Mouse (Mus musculus) myocyte (in vitro differentiated cells): Measurements from ENCODE around the gene Map4k5.

Experiments
- MAX ChIP-seq: IDR thresholded peaks from one replicate; pipeline ENCODE4 v1.6.1; 2011; ENCODE audit warnings: low read depth, mild to moderate bottlenecking, control low read depth
- POLR2A ChIP-seq: IDR thresholded peaks from one replicate; pipeline ENCODE4 v1.6.1; 2011; ENCODE audit warnings: low read depth, mild to moderate bottlenecking, control low read depth, moderate library complexity; ENCODE audit not compliant: insufficient read length
- USF1 ChIP-seq: IDR thresholded peaks from one replicate; pipeline ENCODE4 v1.6.1; 2011; ENCODE audit warnings: low read depth, mild to moderate bottlenecking, control low read depth, moderate library complexity

DNA sequence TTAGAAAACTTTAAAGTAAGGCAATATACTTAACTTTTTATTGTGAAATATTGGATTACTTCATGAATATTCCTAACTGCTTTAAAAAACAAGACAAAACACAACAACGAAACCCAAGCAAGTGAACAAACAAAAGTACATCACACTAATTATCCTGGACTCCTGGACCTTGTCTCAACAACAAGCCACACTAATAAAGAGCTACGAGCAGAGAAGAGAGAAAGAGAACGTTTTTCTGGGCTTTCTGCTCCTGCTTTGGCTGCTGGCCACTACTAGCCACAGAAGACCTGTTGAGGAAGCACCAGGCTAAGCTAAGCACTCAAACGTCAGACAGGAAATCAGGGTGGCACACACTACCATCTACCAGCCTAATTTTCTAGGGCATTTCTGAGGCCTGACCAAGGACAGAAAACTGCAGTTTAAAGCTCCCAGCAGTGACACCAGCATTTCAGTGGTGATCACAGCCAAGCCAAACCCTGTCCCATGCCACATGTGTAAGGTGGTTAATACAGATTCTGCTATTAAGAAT lies 28.8 kb downstream of the Map4k5 start:
- TF ChIP-seq MAX (no peak), POLR2A (no peak), USF1 (no peak)
